Comparison of ENCODE assay signal across 8 mouse cellular contexts in genomic region chr4:127235742-127236487, GRCm38 (mm10). TPM values are rescaled to one million over a fixed set of nuclear protein-coding genes. Genes with fewer than 3 reads are reported as not detected.
DNase-seq lines count a peak whose midpoint lies in the region; ATAC-seq and TF ChIP-seq lines count a peak whose summit lies in the region.

No protein-coding gene starts in this region.

- no peak overlapping the region for H3K27ac ChIP-seq in embryonic fibroblast, embryonic 13.5 days (ENCODE audit: insufficient read depth, low read length)
- H3K27ac ChIP-seq in heart, embryonic 14.5 days (replicated peaks in 1 of 2; ENCODE audit: control insufficient read depth in 1 of 2, insufficient read depth in 1 of 2, low read depth in 2 of 2, low read length in 2 of 2) = no peak overlapping the region
- H3K27ac ChIP-seq in neural tube, embryonic 14.5 days (ENCODE audit: low read depth, low read length) = peak overlapping the region; percentile 81

- H3K4me3 ChIP-seq in embryonic fibroblast, embryonic 13.5 days (ENCODE audit: insufficient read depth, low read length) = peak overlapping the region; percentile 42
- H3K4me3 ChIP-seq in heart, embryonic 14.5 days (ENCODE audit: control insufficient read depth in 1 of 2, insufficient read depth in 1 of 2, low read depth in 1 of 2, low read length in 2 of 2) = peak overlapping the region; percentile 44 to 56
- peak overlapping the region; percentile 48 for H3K4me3 ChIP-seq in neural tube, embryonic 14.5 days (ENCODE audit: low read depth, low read length)

- 0 out of 2 replicates have a peak, but pooled peaks have one; percentile 44 for TF ChIP-seq POLR2A in brain, embryonic 14.5 days (IDR thresholded peaks at IDR 0.05; ENCODE audit: borderline replicate concordance, extremely low read depth, insufficient read depth, insufficient read length, poor library complexity, severe bottlenecking)
- no peak for TF ChIP-seq POLR2A in embryonic fibroblast, embryonic 13.5 days (IDR thresholded peaks at IDR 0.05; ENCODE audit: low read depth, low read length)

- H3K4me1 ChIP-seq in embryonic fibroblast, embryonic 13.5 days (ENCODE audit: control insufficient read depth, insufficient read depth, low read length) = no peaks in the 10 kb centered on the region
- peaks cover 4 to 7% of the 10 kb centered on the region in 2 experiments; a peak in 3 of 4 replicates for H3K4me1 ChIP-seq in heart, embryonic 14.5 days (ENCODE audit: control insufficient read depth in 2 of 2, insufficient read depth in 2 of 2, low read length in 2 of 2)
- H3K4me1 ChIP-seq in neural tube, embryonic 14.5 days (ENCODE audit: control insufficient read depth, insufficient read depth, low read length) = peaks cover 26% of the 10 kb centered on the region

- WGBS in heart, embryonic 14.5 days = under 1% methylated on average over 61 of the region's 67 CpGs
- under 1% methylated on average over 66 of the region's 67 CpGs for WGBS in neural tube, embryonic 14.5 days

- peak overlapping the region; percentile 99 for H3K4me2 ChIP-seq in heart, embryonic 14.5 days (ENCODE audit: low read length)
- H3K4me2 ChIP-seq in neural tube, embryonic 14.5 days (ENCODE audit: low read depth, low read length) = peak overlapping the region; percentile 93

- peak overlapping the region; percentile 72 for H3K9ac ChIP-seq in heart, embryonic 14.5 days (ENCODE audit: low read length)
- peak overlapping the region; percentile 78 for H3K9ac ChIP-seq in neural tube, embryonic 14.5 days (replicated peaks; ENCODE audit: low read depth, low read length)

- peak; percentile 77 to 84 for DNase-seq in CD8-positive naive resting alpha-beta T cell, adult 2 months (ENCODE audit: low read depth in 2 of 2, low spot score in 2 of 2)
- DNase-seq in brain, embryonic 14.5 days (ENCODE audit: low read depth) = peak; percentile 91
- peak; percentile 94 for DNase-seq in kidney, postnatal 10 days
- DNase-seq in lung, adult 18-20 months = peak; percentile 82 to 85
- peak; percentile 81 for DNase-seq in testis, postnatal 14 days (ENCODE audit: low spot score)

- ATAC-seq in heart, embryonic 14.5 days (ENCODE audit: insufficient number of reproducible peaks, insufficient read depth, low FRiP score, low read depth) = no peak; the same call in 1 of the 2 replicates
- ATAC-seq in neural tube, embryonic 14.5 days (ENCODE audit: low read depth) = peak; percentile 67

- peaks cover 47% of the 10 kb centered on the region for H3K27me3 ChIP-seq in heart, embryonic 14.5 days (ENCODE audit: control insufficient read depth, insufficient read depth, low read length)
- no peaks in the 10 kb centered on the region for H3K27me3 ChIP-seq in neural tube, embryonic 14.5 days (ENCODE audit: control insufficient read depth, insufficient read depth, low read length)

- peak; percentile 79 for TF ChIP-seq CTCF in brain, embryonic 14.5 days (IDR thresholded peaks at IDR 0.05; ENCODE audit: borderline replicate concordance, extremely low read depth, insufficient read depth, insufficient read length)
- TF ChIP-seq CTCF in embryonic fibroblast, embryonic 13.5 days (IDR thresholded peaks at IDR 0.05; ENCODE audit: borderline replicate concordance, insufficient read depth, low read length) = peak; percentile 33; the same call in 1 of the 2 replicates

- no peaks in the 10 kb centered on the region for H3K9me3 ChIP-seq in heart, embryonic 14.5 days (ENCODE audit: control insufficient read depth, low read length)
- H3K9me3 ChIP-seq in neural tube, embryonic 14.5 days (ENCODE audit: control insufficient read depth, low read length) = no peaks in the 10 kb centered on the region

- H3K36me3 ChIP-seq in heart, embryonic 14.5 days (ENCODE audit: control insufficient read depth, insufficient read depth, low read length) = no peaks in the 10 kb centered on the region
- H3K36me3 ChIP-seq in neural tube, embryonic 14.5 days (ENCODE audit: control insufficient read depth, insufficient read depth, low read length) = no peaks in the 10 kb centered on the region

RNA-seq across cellular contexts. Expression of gene Smim12, which starts 7.7 kb away (rescaled TPM):
- 31.6 and 37.0 TPM in 2 replicates for polyA plus RNA-seq in brain, embryonic 14.5 days (2012; rRNA removed)
- polyA plus RNA-seq in embryonic fibroblast, embryonic 13.5 days (2011; ENCODE audit: insufficient read length, low read depth, missing spikeins) = 18.1 and 23.9 TPM in 2 replicates
- polyA plus RNA-seq in heart, embryonic 14.5 days (2014; fragmentation: Nextera tagmentation; extraction: Ambion mirVana) = 61.2 and 63.8 TPM in 2 replicates
- 58.2 and 62.7 TPM in 2 replicates for polyA plus RNA-seq in neural tube, embryonic 14.5 days (2014; fragmentation: Nextera tagmentation; extraction: Ambion mirVana)
